Mouse (Mus musculus) liver, adult 2 months (tissue): ENCODE results near the gene Bag2. TPM values are rescaled to one million over a fixed set of nuclear protein-coding genes. Genes with fewer than 3 reads are reported as not detected.
A peak's percentile ranks its signal among the peaks of the same experiment; 100 is the strongest.

Source experiments
- DNase-seq: peaks from one replicate; pipeline ENCODE4 v3.0.0-alpha.2; 2011; ENCODE audit warnings: low read depth, low spot score; ENCODE audit errors: extremely low read depth
- H3K27ac ChIP-seq: fragments of 200-500 bp; replicated peaks from 2 replicates; pipeline ENCODE4 v1.5.1; 2012; ENCODE audit warnings: low read depth, mild to moderate bottlenecking, control low read depth, inconsistent platforms, low read length; ENCODE audit not compliant: insufficient read depth
- H3K27me3 ChIP-seq: fragments of 200-500 bp; 2 replicates; pipeline ENCODE4 v1.6.1; 2012; ENCODE audit warnings: mild to moderate bottlenecking, moderate library complexity, low read length, inconsistent platforms; ENCODE audit not compliant: control insufficient read depth, insufficient read depth
- H3K36me3 ChIP-seq: fragments of 200-500 bp; 2 replicates; pipeline ENCODE4 v1.6.1; 2012; ENCODE audit warnings: low read length, inconsistent platforms; ENCODE audit not compliant: control insufficient read depth, insufficient read depth
- H3K4me1 ChIP-seq: fragments of 200-500 bp; 2 replicates; pipeline ENCODE4 v1.6.1; 2011; ENCODE audit warnings: low read length; ENCODE audit not compliant: control insufficient read depth, insufficient read depth
- H3K4me3 ChIP-seq: fragments of 200-500 bp; 2 replicates; pipeline ENCODE4 v1.5.1; 2011; ENCODE audit warnings: low read depth, mild to moderate bottlenecking, control low read depth, low read length, moderate library complexity; ENCODE audit not compliant: insufficient read depth
- H3K79me2 ChIP-seq: fragments of 200-500 bp; 2 replicates; pipeline ENCODE4 v1.6.1; 2012; ENCODE audit warnings: inconsistent platforms, mild to moderate bottlenecking, low read length, moderate library complexity; ENCODE audit not compliant: control insufficient read depth, insufficient read depth
- H3K9ac ChIP-seq: fragments of 200-500 bp; 2 replicates; pipeline ENCODE4 v1.6.1; 2012; ENCODE audit warnings: low read depth, mild to moderate bottlenecking, control low read depth, inconsistent platforms, low read length
- CTCF ChIP-seq: fragments of 200-500 bp; IDR thresholded peaks from 2 replicates; pipeline ENCODE4 v1.5.1; 2011; ENCODE audit warnings: low read depth, low read length, control low read depth
- POLR2A ChIP-seq: fragments of 200-500 bp; IDR thresholded peaks from 2 replicates; pipeline ENCODE4 v1.6.1; 2011; ENCODE audit warnings: low read length, control low read depth; ENCODE audit not compliant: insufficient read depth; ENCODE audit errors: extremely low read depth
- WGBS: fragments of 180-500 bp; shearing (Covaris S2); methylation state at CpG from one replicate; pipeline ENCODE4 v1.1.7; 2018; 5-methylcytosine and 5-hydroxymethylcytosine counted together
- polyA plus RNA-seq: library from polyadenylated mRNA; depleted of rRNA; stranded (reverse); fragments of >200 nt; gene quantifications from 2 replicates; pipeline ENCODE4 v1.2.3, GENCODE M21; 2012
- total RNA-seq: library from RNA; depleted of rRNA; stranded (reverse); fragments of >200 nt; gene quantifications from 2 replicates; pipeline ENCODE4 v1.2.3, GENCODE M21; 2014

The Bag2 gene
- total and polyA plus RNA-seq, 2 experiments, result 2.1 to 5.9 TPM

GRCm38 (mm10) chr1:33738281-33738680 is 19.3 kb downstream of the Bag2 start:
- WGBS, result 91% methylated on average over 11 of the region's 11 CpGs
- Histone ChIP-seq H3K9ac (no peak overlapping the region), H3K4me1 (peaks cover 3% of the 10 kb centered on the region), H3K36me3 (no peaks in the 10 kb centered on the region; the same call in 1 of the 2 replicates), H3K27me3 (no peaks in the 10 kb centered on the region), H3K4me3 (no peak overlapping the region), H3K79me2 (no peaks in the 10 kb centered on the region), H3K27ac (no peak overlapping the region)
- no peak for TF ChIP-seq CTCF
- TF ChIP-seq POLR2A, result no peak
- no peak for DNase-seq

GRCm38 (mm10) chr1:33734001-33734685 is 23.5 kb downstream of the Bag2 start:
- Histone ChIP-seq H3K9ac (peak overlapping the region; percentile 60; the same call in 1 of the 2 replicates), H3K36me3 (no peaks in the 10 kb centered on the region), H3K27ac (peak overlapping the region; percentile 92), H3K79me2 (no peaks in the 10 kb centered on the region), H3K4me3 (peak overlapping the region; percentile 47), H3K4me1 (peaks cover 2% of the 10 kb centered on the region), H3K27me3 (no peaks in the 10 kb centered on the region)
- peak; percentile 92 for DNase-seq
- TF ChIP-seq POLR2A, result no peak
- no peak for TF ChIP-seq CTCF
- WGBS, result 20% methylated on average over 5 of the region's 5 CpGs

DNA sequence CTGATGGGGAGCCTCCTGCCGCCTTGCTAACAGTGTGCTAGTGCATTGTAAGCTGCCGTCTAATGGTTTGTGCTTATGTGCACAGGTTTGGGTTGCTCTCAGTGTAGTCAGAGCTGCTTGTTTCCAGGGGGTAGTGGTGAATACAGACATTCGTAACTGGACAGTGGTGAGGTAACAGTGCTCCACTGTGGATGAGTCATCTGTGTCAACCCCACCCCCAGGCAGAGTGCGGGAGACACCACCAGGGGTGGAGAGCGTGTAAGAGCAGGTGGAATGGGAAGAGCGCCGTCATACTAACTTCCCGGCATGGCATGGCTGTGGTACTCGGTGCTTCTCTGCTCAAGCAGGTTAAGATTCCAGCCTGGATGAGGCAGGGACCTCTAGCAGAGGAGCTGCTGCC is 24.6 kb downstream of the Bag2 start:
- H3K4me3 ChIP-seq, result no peak overlapping the region
- no peaks in the 10 kb centered on the region for H3K27me3 ChIP-seq
- 75% methylated on average over 9 of the region's 9 CpGs for WGBS
- no peak overlapping the region for H3K9ac ChIP-seq
- no peak overlapping the region for H3K27ac ChIP-seq
- H3K79me2 ChIP-seq, result no peaks in the 10 kb centered on the region
- TF ChIP-seq POLR2A (no peak), CTCF (no peak)
- peaks cover 3% of the 10 kb centered on the region; the same call in 1 of the 2 replicates for H3K36me3 ChIP-seq
- peaks cover 2% of the 10 kb centered on the region for H3K4me1 ChIP-seq
- no peak for DNase-seq

- no peak for DNase-seq
- H3K27ac ChIP-seq, result no peak overlapping the region
- H3K9ac ChIP-seq, result no peak overlapping the region
- H3K27me3 ChIP-seq, result no peaks in the 10 kb centered on the region
- H3K36me3 ChIP-seq, result peaks cover 9% of the 10 kb centered on the region; the same call in 1 of the 2 replicates
- H3K4me3 ChIP-seq, result no peak overlapping the region
- no peaks in the 10 kb centered on the region for H3K4me1 ChIP-seq
- no peaks in the 10 kb centered on the region for H3K79me2 ChIP-seq
- no peak for TF ChIP-seq POLR2A
- TF ChIP-seq CTCF, result no peak
- WGBS, result 94% methylated on average over 5 of the region's 5 CpGs
Observed at GRCm38 (mm10) chr1:33725086-33725485, 32.5 kb downstream of the Bag2 start.

GRCm38 (mm10) chr1:33724516-33724915 is 33.1 kb downstream of the Bag2 start:
- H3K4me1 ChIP-seq, result no peaks in the 10 kb centered on the region
- H3K9ac ChIP-seq, result no peak overlapping the region
- H3K79me2 ChIP-seq, result no peaks in the 10 kb centered on the region
- TF ChIP-seq POLR2A, result no peak
- TF ChIP-seq CTCF, result no peak
- no peak overlapping the region for H3K27ac ChIP-seq
- WGBS, result 88% methylated on average over 6 of the region's 6 CpGs
- peaks cover 9% of the 10 kb centered on the region; the same call in 1 of the 2 replicates for H3K36me3 ChIP-seq
- DNase-seq, result no peak
- H3K4me3 ChIP-seq, result no peak overlapping the region
- H3K27me3 ChIP-seq, result no peaks in the 10 kb centered on the region

GRCm38 (mm10) chr1:33721020-33721419 is 36.6 kb downstream of the Bag2 start:
- Histone ChIP-seq H3K36me3 (peaks cover 6% of the 10 kb centered on the region; the same call in 1 of the 2 replicates), H3K79me2 (no peaks in the 10 kb centered on the region), H3K4me1 (no peaks in the 10 kb centered on the region), H3K27ac (no peak overlapping the region), H3K27me3 (no peaks in the 10 kb centered on the region), H3K4me3 (no peak overlapping the region), H3K9ac (no peak overlapping the region)
- WGBS, result 90% methylated on average over 7 of the region's 7 CpGs
- DNase-seq, result no peak
- no peak for TF ChIP-seq POLR2A
- no peak for TF ChIP-seq CTCF
